Mouse (Mus musculus) R1 (cell line): ENCODE data around the gene Fggy.

Experiments
- DNase-seq: peaks from one replicate; pipeline ENCODE4 v3.0.0-alpha.2; 2018; ENCODE audit warnings: low read depth, low spot score

Fggy gene

DNA sequence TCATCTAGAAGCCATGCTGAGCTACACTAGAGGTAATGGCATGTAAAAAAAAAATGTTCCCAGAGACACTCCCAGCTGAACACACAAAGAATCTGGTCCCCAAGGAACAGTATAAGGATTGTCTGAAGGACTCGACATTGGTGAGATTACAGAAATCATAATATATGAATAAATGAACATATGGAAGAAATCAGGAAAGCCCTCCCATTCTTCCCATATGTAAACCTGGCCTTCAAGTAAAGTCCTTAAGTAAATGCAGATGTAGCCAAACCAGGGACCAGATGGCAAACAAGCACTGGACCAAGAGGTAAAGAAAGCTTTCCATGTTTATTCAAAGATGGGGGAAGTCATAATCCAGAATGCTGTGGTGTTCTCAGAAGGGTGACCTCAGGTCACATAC is 343.5 kb downstream of the Fggy start:
- no peak for DNase-seq

DNA sequence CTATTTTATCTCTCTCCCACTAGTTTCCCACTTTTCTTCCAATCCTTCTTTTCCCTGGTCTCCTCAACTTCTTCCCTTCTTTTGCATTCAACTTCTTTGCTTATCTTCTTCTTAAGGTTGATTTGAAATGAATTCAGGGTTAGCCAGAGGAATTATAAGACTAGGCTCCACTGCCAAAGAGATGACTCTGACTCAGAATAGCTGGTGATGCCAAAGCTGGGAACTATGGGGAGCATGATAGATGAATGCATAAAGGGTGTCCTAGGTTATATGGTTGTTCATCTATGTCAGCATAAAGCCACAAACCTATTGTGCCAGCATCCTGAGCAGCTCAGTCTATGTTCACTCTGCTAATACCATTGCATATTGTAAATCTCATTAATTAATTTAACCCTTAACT is 348.8 kb downstream of the Fggy start:
- no peak for DNase-seq

DNA sequence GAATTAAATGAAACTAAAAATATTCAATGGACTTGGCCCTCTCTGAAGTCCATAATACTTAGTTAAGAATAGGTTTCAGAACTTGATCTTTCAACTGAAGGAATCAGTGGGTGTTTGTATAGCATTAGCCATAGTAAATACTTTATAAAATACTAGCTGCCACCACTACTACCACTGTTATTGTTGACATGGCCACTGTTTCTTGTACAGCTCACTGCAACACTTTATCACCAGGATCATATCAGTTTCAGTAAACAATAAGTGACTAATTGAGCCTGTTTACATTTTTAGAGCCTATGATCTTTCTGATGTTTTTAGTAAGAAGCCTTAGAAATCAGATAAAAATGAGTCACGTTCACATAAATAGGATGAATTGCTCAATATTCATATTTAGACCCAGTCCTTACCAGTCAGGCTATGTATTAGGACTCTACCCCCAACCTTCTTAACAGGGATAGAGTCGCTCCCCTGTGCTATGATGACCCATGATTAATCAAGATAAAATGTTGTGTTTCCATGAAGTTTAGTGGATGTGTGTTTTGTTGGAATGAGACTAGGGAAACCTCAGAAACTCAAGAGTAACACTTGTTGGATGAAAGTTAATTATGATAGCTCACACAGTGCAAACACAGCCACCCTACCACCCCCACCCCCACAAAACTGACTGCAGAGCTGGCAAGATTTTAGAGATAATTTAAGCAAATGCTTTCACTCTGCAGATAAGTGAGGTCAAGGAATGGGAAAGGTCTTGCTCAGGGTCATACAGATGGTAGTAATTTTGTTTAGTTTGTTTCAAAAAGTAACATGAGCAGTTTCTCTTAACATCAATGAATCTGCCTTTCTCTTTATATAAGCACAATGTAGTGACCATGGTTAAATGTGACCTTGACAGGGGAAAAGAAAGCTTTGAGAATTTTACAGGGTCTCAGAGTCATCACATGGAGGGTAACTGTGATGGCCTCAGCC is 352.7 kb downstream of the Fggy start:
- DNase-seq = no peak

DNA sequence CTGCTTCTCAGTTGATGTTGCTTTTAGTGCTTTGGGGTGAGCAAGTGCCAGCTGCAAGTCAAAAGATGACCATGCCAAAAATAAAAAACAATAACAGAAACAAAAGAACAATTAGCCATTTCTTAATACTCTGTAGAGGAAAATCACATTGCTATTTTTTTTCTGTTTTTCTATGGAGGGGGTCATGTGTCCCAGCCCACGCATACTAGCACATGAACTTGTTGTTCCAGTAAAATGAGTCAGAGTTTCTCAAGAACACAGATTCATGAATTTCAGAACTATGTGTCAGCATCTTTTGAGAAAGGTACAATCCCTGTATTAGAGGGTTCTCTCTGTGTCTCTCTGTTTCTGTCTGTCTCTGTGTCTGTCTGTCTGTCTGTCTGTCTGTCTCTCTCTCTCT is 355.7 kb downstream of the Fggy start:
- DNase-seq = no peak

DNA sequence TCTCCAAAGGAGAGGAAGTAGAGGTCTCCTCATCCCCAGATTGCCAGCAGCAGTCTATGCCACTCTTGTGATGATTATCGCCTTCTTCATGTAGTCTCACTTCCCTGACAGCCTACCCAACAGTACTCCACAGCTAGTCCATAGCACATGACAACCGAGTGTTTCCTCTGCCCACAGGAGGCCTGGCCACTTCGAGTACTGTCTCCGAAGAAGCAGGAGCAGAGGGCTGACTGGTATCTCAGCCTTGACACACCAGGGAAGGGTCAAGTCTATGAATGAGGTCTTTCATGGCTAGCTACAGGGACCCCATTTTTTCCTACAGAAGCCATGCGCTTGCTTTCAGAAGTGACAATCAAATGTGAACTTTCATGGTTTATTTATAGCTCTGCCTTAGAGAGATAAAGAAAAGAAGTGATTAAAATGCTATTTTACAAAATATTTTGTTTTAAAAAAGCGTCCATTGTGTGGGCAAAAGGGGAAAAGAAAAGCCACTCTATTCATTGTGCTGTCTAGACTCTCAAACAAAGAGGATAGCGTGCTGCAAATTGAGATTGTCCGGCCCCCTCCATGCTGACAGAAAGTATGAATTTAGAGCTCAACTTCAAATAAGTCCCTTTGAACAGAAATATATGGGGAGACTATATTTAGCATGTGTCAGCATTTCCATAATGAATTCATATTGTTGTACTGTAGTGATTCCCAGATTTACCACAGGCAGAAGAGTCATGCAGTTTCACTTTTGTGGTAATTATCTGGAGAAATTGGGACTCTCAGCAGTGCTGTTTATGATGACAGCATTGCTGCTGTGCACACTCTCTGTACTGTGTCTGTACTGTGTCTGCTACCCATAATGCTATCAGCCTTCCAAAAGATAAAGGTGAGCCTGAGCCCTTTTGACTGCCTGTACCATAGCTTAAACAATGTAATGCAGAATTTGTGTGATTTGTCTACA is 358.6 kb downstream of the Fggy start:
- no peak for DNase-seq

DNA sequence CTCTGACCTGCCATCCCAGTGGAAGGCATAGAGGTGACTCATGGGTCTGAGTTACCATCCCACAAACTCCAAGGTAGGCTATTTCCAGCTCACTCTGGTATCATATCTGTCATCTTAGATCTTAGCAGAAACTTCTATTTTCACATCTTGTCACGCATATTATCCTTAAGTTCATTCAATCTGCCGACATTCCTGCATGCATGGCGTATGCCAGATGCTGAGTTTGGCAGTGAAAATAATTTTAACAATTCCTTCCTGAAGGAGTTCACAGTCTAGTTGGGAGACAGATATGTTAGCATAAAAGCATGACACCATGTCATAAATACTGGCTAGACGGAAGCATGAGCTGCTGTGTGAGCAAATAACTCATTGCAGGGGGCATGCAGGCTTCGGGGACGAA is 360.4 kb downstream of the Fggy start:
- DNase-seq = no peak

DNA sequence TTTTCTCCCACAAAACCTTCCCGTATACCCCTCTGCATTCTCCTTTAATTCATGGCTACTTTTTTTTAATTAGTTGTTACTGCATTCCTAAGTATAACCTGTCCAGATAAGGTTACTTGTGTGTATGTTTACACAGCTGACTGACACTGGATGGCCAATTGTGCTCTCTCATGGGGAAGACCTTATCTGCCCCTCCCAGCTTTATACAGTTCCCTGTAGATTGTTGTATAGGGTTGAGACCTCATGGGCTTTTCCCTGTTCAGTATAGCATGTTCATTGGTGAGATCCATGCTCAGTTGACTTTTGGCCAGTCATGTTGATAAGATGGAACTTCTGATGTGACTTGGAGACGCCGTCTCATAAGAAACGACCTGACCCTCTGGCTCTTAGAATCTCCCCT is 363.1 kb downstream of the Fggy start:
- DNase-seq = no peak

DNA sequence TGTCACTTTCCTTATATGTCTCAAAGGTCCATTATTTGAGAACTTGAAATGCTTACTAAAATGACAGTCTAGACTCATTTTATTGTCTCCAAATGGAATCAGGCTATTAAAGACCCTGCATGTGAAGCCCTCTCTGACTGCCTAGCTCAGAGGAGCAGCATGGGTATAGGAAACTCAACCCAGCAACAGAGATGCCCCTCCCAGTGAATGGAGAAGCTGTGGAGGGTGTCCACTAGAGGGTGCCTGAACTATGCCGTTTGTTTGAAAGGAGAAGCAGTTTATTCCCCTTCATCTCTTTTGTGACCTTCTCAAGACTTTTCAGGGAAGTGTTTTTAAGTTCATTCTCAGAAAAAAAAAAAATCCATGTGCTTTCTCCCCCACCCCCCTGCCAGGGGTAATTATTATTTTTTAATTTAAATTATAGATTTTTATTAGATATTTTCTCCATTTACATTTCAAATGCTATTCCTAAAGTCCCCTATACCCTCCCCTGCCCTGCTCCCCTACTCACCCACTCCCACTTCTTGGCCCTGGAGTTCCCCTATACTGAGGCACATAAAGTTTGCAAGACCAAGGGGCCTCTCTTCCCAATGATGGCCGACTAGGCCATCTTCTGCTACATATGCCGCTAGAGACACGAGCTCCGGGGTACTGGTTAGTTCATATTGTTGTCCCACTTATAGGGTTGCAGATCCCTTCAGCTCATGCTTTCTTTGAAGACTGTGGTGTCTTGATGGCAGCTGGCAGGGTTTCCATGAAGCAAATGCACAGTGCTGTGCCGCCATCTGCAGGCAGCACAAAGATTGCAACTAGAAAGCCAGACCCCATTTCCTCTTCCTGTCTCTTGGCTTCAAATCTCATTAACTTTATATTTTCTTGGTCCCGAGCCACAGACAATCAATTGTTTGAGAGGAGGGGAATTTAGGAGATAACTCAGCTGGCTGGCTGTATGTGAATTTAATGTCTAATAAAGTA is 367.2 kb downstream of the Fggy start:
- DNase-seq = peak; percentile 61

DNA sequence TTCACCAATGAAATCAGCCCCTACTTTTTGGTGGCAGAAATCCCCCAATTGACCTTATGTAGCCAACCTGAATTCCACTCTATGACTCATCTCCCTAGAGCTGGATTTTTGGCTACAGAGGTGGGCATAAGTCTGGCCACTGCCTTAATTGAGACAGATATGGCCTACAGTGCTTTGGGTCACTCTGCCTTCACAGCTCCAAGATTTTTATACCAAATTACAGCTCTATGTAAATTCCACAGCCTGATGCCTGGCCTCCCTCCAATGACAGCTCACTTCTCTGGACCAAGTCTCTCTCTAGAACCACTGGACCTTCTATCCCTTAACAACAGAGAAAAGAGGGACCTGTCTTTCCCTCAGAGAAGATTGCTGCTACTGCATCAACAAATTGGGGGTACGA is 371.5 kb downstream of the Fggy start:
- DNase-seq = no peak

DNA sequence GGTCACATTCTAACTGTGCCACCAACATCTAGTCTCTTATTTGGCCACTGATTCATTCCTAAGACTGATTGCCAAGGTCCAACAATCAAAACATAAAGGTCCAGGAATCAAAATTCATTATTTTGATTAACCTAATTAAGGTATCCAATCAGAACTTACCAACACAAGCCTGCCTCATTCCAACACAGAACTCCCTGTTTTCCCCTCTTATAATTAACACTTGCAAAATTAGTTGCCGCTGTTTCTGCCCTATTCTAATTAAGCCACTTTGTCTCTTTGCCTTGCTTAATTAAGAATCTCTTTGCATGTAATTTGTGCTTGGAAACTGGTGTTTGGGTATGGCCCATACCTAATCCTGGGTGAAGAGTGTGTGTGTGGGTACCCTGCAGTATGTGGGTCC is 372.6 kb downstream of the Fggy start:
- no peak for DNase-seq

DNA sequence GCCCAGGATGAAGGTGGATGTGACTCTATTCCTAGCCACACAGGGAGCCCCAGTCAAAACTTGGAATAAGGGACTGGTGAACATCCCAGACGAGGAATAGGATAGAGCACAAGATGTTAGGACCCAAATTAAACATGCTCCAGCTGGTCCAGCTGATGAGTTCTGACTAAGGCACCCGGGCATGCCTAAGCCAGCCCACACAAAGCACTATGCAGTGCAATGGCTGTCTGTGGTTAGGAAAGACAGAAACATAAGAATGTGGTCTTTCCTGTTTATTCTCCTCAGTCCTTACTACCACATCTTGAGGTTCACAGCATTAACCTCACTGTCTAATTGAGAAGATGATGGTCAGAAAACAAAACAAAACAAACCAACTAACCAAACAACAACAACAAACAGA is 374.0 kb downstream of the Fggy start:
- DNase-seq = no peak

DNA sequence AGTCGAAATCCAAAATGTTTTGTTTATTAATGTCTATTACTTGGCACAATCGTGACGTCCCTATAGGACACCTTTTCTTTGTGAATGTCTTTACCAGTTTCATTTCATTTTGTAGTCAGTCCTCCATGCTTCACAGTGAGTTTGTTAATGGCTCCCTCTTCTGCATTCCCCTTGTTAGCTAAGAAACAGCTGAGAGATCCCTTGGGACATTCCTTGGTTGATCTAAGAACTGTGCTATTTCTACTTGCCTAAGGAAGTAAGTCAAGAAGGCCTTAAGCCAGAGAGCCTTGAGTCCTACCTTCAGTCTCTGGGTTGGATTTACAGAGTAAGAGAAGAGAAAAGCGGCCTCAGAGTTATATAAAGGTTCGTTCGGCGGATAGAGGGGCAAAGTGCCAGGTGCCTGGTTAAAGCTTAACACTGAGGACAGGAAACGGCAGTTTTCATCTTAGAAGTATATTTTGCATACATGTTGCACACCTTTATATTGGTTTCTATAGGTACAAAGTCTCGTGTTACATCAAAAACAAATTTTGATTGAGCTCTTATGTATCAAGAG is 376.6 kb downstream of the Fggy start:
- no peak for DNase-seq

DNA sequence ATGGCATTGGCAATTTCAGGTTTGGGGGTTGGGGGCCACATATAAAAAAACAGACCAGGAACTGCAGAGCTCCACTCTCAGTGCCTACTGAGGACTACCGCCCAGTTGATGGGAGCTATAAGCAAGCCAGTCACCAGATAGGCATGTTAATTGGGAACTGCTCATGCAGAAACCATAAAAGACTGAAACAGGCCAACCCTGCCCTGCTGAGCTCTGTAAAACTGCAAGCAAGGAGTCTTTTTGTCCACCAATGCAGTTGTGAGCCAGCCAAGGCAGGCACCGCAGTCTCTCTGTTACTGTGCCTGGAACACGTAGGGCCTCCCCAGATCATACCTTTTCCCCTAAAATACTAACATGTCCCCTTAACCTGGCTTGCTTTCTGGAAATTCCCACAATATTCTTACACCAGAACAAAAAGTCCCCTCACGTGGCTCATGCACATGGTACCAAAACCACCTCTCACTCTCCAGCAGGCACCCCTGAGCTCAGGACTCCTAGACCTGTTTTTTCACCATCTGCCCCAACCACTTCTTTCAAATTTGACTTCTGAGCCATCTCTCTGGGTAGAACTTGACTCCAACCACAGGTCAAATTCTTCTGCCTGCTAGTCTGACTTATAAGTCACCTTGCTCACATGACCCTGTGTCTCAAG is 377.2 kb downstream of the Fggy start:
- DNase-seq = no peak

DNA sequence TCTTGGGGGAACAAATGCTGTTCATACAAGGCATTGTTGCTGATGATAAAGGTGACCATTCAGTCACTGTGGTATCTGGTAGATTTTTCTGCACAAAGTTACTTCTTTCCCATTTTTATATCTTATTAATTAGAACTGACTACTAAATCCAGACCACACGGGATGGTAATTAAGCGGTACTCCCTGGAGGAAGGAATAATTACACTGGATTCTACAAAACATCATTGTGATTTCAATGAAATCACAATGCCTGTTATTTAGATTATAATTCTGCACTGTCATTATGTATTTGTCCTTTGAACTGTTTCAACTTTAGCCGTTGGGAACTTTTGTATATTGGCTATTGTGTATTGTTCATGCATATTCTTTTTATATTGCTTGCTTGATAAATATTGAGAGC is 381.4 kb downstream of the Fggy start:
- no peak for DNase-seq

DNA sequence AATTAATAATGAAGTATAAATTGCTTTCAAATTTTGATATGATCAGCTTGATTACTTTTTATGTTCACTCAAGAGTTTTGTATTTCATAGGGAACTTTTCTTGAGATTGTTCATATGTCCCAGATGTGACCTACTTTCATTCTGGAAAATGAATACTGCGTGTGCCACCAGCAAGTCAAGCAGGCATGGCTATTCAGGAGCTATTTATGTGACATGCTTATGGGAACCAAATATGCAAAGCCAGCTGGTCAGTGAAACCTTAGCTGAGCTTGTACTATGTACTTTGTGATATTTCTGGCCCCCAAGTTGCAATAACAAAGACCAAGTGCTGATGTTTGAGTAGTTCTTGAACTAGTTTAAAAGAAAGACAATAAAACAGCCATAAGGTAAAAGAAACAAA is 390.6 kb downstream of the Fggy start:
- no peak for DNase-seq

DNA sequence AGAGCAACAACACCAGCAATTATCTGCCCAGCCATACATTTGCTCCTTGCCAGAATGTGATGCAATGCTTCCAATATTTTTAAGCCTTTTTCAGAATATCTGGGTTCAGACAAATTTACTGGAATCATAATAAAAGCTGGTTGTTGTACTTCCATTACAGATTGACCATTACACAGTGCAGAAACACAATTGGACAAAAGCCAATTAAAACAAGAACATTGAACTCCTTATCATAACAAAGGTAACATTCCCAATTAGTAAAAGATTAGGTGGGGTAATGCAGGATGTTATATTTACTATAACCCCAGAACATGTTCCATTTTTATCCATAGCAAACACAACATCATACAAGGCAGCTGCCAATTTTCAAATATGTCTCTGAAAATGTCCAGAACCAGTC is 396.0 kb downstream of the Fggy start:
- DNase-seq = no peak

DNA sequence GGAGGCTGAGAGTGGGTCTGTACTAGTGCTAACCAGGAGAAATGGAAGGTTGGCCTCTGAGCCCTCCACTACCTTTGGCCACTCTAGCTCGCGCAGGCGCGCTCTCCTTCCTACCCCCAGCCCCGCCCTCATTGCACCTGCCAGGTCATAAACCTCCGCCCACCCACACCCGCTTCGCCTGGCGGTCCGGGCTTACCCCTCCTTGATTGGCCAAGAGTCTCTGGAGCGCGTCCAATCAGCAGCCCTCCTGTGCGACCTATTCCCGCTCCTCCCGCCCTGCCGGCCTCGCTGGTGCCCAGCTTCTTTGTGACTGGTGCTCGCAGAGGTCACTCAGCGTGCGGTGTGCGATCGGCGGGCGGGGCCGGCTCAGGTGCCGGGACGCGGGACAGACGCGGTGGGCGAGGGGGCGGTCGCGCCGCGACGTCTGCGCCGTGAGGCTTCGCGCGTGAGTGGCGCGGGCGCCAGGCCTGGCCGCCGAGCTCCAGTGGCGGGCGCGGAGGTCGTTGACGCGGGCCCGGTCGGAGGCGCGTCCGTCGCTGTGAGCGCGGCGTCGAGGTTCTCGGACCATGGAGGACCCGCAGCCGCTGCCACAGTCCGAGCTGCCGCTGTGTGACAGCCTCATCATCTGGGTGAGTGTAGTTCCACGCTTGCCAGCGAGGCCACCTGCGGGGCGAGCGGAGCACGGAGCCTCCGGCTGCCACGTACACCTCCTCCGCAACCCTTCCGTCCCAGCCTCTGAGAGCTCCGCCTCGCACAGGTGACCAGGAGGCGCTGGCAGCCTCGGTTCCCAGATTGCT is 409.8 kb downstream of the Fggy start, which contains the start of gene Hook1:
Gene Hook1, plus strand, starts transcription at position 313 of the 797 bp plus-strand sequence.
- peak; percentile 99 for DNase-seq
